Mouse (Mus musculus): ENCODE measurements around the gene Rnf167.

Gene Rnf167

GRCm38 (mm10) chr11:70637764-70638163 lies 9.3 kb upstream of the Rnf167 start:
- no peak for DNase-seq (ENCODE audit: low read depth, low spot score)

- no peak for DNase-seq (ENCODE audit: low read depth, low spot score)
Measured at GRCm38 (mm10) chr11:70638293-70638692, 8.7 kb upstream of the Rnf167 start.

GRCm38 (mm10) chr11:70638714-70639278 lies 8.2 kb upstream of the Rnf167 start, which contains the start of gene Gp1ba:
TSS of gene Gp1ba (plus strand) at chr11:70639122.
- DNase-seq (ENCODE audit: low read depth, low spot score): no peak

- no peak for DNase-seq (ENCODE audit: low read depth, low spot score)
Measured at GRCm38 (mm10) chr11:70639976-70640375, 7.1 kb upstream of the Rnf167 start.

- DNase-seq (ENCODE audit: low read depth, low spot score): no peak
Measured at GRCm38 (mm10) chr11:70641241-70641640, 5.8 kb upstream of the Rnf167 start.

- no peak for DNase-seq (ENCODE audit: low read depth, low spot score)
Measured at GRCm38 (mm10) chr11:70643051-70643450, 4.0 kb upstream of the Rnf167 start.

GRCm38 (mm10) chr11:70644564-70645103 lies 2.4 kb upstream of the Rnf167 start:
- DNase-seq (ENCODE audit: low read depth, low spot score): no peak

GRCm38 (mm10) chr11:70645461-70646258 lies 1.4 kb upstream of the Rnf167 start:
- no peak for DNase-seq (ENCODE audit: low read depth, low spot score)

- no peak for DNase-seq (ENCODE audit: low read depth, low spot score)
Measured at GRCm38 (mm10) chr11:70646259-70646555, 828 bp upstream of the Rnf167 start.

GRCm38 (mm10) chr11:70647716-70648420 lies 833 bp downstream of the Rnf167 start:
- DNase-seq (ENCODE audit: low read depth, low spot score): no peak

GRCm38 (mm10) chr11:70648512-70648911 lies 1.5 kb downstream of the Rnf167 start:
- DNase-seq (ENCODE audit: low read depth, low spot score): no peak

- no peak for DNase-seq (ENCODE audit: low read depth, low spot score)
Measured at GRCm38 (mm10) chr11:70649185-70649734, 2.2 kb downstream of the Rnf167 start.

- no peak for DNase-seq (ENCODE audit: low read depth, low spot score)
Measured at GRCm38 (mm10) chr11:70650322-70651175, 3.5 kb downstream of the Rnf167 start.

- DNase-seq (ENCODE audit: low read depth, low spot score): no peak
Measured at GRCm38 (mm10) chr11:70651391-70651790, 4.4 kb downstream of the Rnf167 start.

- DNase-seq (ENCODE audit: low read depth, low spot score): no peak
Measured at GRCm38 (mm10) chr11:70652029-70652883, 5.2 kb downstream of the Rnf167 start.

GRCm38 (mm10) chr11:70652884-70653344 lies 5.9 kb downstream of the Rnf167 start:
- no peak for DNase-seq (ENCODE audit: low read depth, low spot score)

GRCm38 (mm10) chr11:70653345-70654197 lies 6.5 kb downstream of the Rnf167 start:
- peak; percentile 44 for DNase-seq (ENCODE audit: low read depth, low spot score)

- peak; percentile 62 for DNase-seq (ENCODE audit: low read depth, low spot score)
Measured at GRCm38 (mm10) chr11:70654198-70654922, 7.3 kb downstream of the Rnf167 start, which contains the start of gene Pfn1. TSS of gene Pfn1 (minus strand) at chr11:70654644.
